Mouse (Mus musculus): ENCODE data around the gene Gm29609. TPM values are rescaled to one million over a fixed set of nuclear protein-coding genes. Genes with fewer than 3 reads are reported as not detected.

The Gm29609 gene
- total RNA-seq, 2 experiments from 2014 or later, result 0.59 to 1.7 TPM

GRCm38 (mm10) chr5:31198616-31199320 is 19.1 kb upstream of the Gm29609 start:
- DNase-seq, result no peak
- intact Hi-C loops (cut with DNase I), result no loop called here

GRCm38 (mm10) chr5:31198170-31198569 is 18.5 kb upstream of the Gm29609 start:
- no peak for DNase-seq
- intact Hi-C loops (cut with DNase I), result no loop called here

- intact Hi-C loops (cut with DNase I), result no loop called here
Measured at GRCm38 (mm10) chr5:31197072-31197471, 17.4 kb upstream of the Gm29609 start.

GRCm38 (mm10) chr5:31196207-31196606 is 16.5 kb upstream of the Gm29609 start:
- intact Hi-C loops (cut with DNase I), result no loop called here
- DNase-seq, result no peak

More at GRCm38 (mm10) chr5:31197072-31197471, 17.4 kb upstream of the Gm29609 start:
- no peak for DNase-seq

- DNase-seq, result no peak
- intact Hi-C loops (cut with DNase I), result no loop called here
Measured at GRCm38 (mm10) chr5:31195671-31196070, 16.0 kb upstream of the Gm29609 start.

- intact Hi-C loops (cut with DNase I), result no loop called here
- no peak for DNase-seq
Measured at GRCm38 (mm10) chr5:31194486-31195485, 15.1 kb upstream of the Gm29609 start.

- intact Hi-C loops (cut with DNase I), result no loop called here
Measured at GRCm38 (mm10) chr5:31193631-31194281, 14.0 kb upstream of the Gm29609 start.

GRCm38 (mm10) chr5:31192939-31193630 is 13.4 kb upstream of the Gm29609 start, which contains the start of the genes Snx17 and Eif2b4:
Gene Snx17 (plus strand): TSS chr5:31193227.
Gene Eif2b4 (minus strand): TSS chr5:31193430.
- intact Hi-C loops (cut with DNase I), result no loop called here
- DNase-seq, result peak; percentile 98

More at GRCm38 (mm10) chr5:31193631-31194281, 14.0 kb upstream of the Gm29609 start:
- no peak for DNase-seq

GRCm38 (mm10) chr5:31192045-31192938 is 12.6 kb upstream of the Gm29609 start:
- intact Hi-C loops (cut with DNase I), result no loop called here
- peak in 1 of 2 experiments; percentile 40 for DNase-seq

GRCm38 (mm10) chr5:31190201-31190600 is 10.5 kb upstream of the Gm29609 start:
- DNase-seq, result no peak
- intact Hi-C loops (cut with DNase I), result no loop called here

GRCm38 (mm10) chr5:31188223-31188840 is 8.6 kb upstream of the Gm29609 start:
- intact Hi-C loops (cut with DNase I), result no loop called here
- DNase-seq, result no peak

- DNase-seq, result no peak
Measured at GRCm38 (mm10) chr5:31183678-31184077, 4.0 kb upstream of the Gm29609 start.

GRCm38 (mm10) chr5:31181183-31181770 is 1.6 kb upstream of the Gm29609 start:
- intact Hi-C loops (cut with DNase I), result no loop called here
- DNase-seq, result no peak

More at GRCm38 (mm10) chr5:31183678-31184077, 4.0 kb upstream of the Gm29609 start:
- intact Hi-C loops (cut with DNase I), result no loop called here

- intact Hi-C loops (cut with DNase I), result no loop called here
- DNase-seq, result no peak
Measured at GRCm38 (mm10) chr5:31179301-31179765, 378 bp downstream of the Gm29609 start.

- no peak for DNase-seq
- intact Hi-C loops (cut with DNase I), result no loop called here
Measured at GRCm38 (mm10) chr5:31168630-31169029, 11.1 kb downstream of the Gm29609 start.

- no peak for DNase-seq
- intact Hi-C loops (cut with DNase I), result no loop called here
Measured at GRCm38 (mm10) chr5:31164878-31165277, 14.8 kb downstream of the Gm29609 start.

- intact Hi-C loops (cut with DNase I), result no loop called here
- no peak for DNase-seq
Measured at GRCm38 (mm10) chr5:31162462-31162861, 17.2 kb downstream of the Gm29609 start.

- intact Hi-C loops (cut with DNase I), result no loop called here
- DNase-seq, result peak; percentile 69 to 76
Measured at GRCm38 (mm10) chr5:31154152-31154553, 25.6 kb downstream of the Gm29609 start, which contains the start of gene Mpv17. Gene Mpv17 (minus strand): TSS chr5:31154251.
